Mouse (Mus musculus): Measurements from ENCODE around the gene Kif5c. TPM values are rescaled to one million over a fixed set of nuclear protein-coding genes. Genes with fewer than 3 reads are reported as not detected.

Gene Kif5c
- total RNA-seq, 2 experiments from 2014 or later: 0.10 to 0.20 TPM

DNA sequence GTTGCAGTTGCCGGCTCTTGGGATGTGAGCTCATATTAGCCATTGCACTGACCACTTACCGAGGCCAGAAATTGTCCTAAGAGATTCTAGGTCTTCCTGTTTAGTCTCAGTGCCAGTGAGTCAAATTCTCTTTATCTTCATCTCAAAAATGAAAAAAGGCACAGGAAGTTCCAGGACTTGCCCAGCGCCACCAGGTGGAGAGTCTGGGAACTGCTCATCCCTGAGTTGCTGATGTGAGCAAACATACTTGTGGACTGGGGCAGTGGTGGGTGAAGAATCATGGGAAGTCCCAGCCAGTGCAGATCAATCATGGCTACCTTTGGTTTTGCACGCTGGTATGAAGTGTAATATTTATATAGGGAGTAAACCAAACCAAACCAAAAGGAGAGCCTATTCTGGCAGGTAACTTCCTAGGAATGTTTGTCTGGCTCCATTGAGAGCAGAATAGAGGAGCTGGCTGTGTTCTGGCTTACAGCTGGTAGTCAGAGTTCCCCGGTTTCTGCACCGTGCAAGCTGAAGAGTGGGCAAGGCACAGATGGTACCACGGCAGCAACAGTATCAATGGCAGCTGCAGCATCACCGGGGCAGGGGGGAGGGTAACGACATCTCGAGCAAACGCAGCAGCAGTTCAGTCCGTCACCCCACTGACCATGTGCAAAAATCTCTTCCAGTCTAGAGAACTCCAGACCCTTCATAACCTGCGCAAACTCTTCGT is 129.7 kb downstream of the Kif5c start:
- DNase-seq: no peak
- Histone ChIP-seq H3K27ac (no peak overlapping the region), H3K4me3 (no peak overlapping the region)
- peak; percentile 59 for TF ChIP-seq CTCF (IDR thresholded peaks at IDR 0.05)
- intact Hi-C loops (cut with DNase I): no loop called here

DNA sequence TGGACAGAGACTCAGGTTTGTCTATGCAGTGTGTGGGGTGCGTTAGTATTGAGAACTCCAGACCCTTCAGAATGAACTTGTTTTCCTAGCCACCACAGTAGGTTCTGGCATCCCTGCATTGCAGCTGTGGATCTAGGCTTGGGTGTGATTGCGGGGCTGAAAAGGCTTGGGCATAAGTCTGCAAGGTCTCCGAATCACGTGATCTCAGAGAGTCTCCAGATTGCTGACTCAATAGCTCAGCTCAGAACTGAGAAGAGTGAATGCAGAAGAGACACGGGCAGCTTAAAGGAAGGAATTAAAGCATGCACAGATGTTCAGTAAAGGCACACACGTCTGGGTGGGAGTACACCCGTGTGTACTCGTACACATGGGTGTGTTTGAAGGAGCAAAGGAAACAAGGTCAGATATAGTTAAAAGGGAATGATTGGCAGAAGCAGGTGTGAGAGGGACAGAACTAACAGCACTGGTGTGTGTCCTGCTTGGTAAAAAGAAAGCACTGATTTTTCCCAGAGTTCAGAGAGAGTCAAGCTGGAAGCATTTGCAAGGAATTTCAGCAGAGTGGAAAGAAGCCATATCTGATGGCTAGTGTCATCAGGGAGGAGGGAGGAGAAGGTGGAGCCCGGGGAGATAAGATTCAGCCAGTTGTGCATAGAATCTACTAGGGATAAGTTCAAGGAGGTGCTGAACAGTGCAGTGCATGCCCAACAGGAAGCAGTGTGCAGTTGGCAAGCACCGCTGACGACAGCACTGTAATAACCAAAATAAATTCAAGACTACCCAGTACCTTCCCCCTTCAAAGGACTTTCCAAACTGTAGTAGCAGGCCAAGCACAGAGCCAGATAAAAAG is 130.9 kb downstream of the Kif5c start:
- no peak for DNase-seq
- Histone ChIP-seq H3K27ac (peak overlapping the region; percentile 40; the same call in 1 of the 2 replicates), H3K4me3 (peak overlapping the region; percentile 47)
- no peak for TF ChIP-seq CTCF (IDR thresholded peaks at IDR 0.05)
- intact Hi-C loops (cut with DNase I): no loop called here

DNA sequence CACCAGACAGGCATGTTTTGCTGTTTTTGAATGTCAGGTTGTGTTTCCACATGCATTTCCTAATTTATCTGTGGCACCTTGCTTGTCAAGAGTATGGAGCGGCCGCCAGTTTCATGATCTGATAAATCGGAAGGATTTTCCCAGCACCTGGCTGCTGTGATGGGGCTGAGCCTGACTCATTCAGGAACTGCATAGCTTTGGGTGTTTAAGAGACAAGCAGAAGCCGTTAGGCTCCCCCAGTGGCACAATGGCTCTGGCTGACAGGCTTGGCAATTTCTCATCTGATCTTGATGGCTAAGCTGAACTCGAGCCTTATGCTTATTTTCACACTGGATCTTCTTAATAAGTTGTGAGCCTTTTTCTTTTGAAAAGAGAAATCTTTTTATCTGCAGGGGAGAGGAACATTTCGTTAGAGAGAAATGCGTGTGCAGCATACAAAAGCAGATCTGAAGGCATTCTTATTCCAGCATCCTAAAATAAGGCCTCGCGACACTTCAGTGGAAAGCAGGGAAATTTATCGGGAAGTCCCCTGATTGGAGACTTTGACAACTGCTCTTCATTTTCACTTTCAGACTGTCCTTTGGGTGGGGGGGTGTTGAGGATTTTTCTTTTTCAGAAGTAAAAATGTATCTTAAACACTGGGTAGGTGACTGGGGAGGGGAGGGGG is 132.6 kb downstream of the Kif5c start:
- no peak overlapping the region for H3K4me3 ChIP-seq
- no peak overlapping the region for H3K27ac ChIP-seq
- intact Hi-C loops (cut with DNase I): no loop called here
- no peak for TF ChIP-seq CTCF (IDR thresholded peaks at IDR 0.05)
- DNase-seq: no peak

DNA sequence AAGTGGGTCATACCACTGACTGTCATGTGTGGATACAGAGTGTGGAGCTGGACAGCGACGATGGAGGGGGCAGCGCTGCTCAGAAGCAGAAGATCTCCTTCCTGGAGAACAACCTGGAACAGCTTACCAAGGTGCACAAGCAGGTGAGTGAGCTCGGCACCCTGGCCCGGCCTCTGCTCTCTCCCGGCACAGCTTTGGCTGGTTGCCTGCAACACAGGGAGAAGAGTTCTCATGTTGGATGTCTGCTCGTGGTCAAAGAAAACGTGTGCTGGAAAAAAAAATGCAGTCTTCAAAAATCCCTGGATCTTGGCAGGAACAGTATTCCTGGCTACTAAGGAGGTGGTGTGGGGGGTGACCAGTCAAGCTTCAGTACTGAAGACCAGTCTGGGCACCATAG is 133.1 kb downstream of the Kif5c start:
- no peak for TF ChIP-seq CTCF (IDR thresholded peaks at IDR 0.05)
- intact Hi-C loops (cut with DNase I): no loop called here
- Histone ChIP-seq H3K27ac (no peak overlapping the region), H3K4me3 (no peak overlapping the region)
- DNase-seq: no peak

DNA sequence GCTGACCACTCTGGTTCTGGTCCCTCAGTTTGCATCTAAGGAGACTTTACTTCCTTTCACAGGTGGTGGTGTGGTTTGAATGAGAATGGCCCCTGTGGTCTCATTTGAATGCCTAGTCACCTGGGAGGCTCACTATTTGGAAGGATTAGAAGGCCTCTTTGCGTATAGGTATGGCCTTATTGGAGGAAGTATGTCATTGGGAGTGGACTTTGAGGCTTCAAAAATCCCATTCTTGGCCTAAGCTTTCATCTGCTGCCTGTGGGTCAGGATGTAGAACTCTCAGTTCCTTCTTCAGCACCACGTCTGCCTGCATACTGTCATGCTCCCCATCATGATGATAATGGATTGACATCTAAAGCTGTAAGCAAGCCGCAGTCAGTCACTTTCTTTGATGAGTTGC is 134.0 kb downstream of the Kif5c start:
- no peak for DNase-seq
- intact Hi-C loops (cut with DNase I): no loop called here
- Histone ChIP-seq H3K4me3 (no peak overlapping the region), H3K27ac (no peak overlapping the region)
- no peak for TF ChIP-seq CTCF (IDR thresholded peaks at IDR 0.05)

DNA sequence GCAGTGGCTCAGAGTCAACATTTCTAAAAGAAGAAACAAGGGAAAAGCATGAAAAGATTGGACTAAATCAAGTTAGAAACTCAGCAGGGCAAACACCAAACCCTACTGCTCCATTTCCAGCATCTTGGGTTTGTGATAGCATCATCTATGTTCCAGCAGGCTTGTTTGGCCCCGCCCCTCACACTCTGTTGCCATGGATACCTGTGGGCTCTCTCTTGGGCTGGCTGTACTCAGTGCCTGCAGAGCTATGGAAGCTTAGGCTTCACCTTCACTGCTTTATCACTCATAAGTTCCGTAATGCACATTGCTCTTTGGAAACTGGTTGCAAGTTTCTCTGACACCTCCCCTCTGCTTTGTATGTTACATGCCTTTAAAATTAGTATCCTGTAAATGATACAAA is 136.0 kb downstream of the Kif5c start:
- no peak overlapping the region for H3K4me3 ChIP-seq
- intact Hi-C loops (cut with DNase I): no loop called here
- DNase-seq: no peak
- H3K27ac ChIP-seq: no peak overlapping the region
- TF ChIP-seq CTCF (IDR thresholded peaks at IDR 0.05): no peak

DNA sequence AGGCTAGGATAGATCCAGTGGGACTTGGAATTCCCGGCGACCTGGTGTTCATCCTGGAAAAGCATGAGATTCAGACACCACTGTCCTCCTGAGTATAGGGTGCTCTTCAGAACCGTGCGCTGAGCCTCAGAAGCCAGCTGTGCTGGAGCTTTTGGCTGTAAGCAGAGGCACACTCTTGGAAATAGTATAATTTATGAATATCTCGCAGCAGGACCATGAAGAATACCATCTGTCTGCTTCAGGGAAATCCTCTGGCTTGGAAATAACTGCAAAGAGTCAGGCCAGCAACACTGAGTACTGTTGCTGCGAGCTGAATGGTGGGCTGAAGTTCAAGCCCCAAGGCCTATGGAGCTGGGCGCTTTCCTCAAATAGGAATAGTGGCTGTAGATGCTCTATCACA is 138.5 kb downstream of the Kif5c start:
- no peak overlapping the region for H3K4me3 ChIP-seq
- no peak overlapping the region for H3K27ac ChIP-seq
- DNase-seq: no peak
- TF ChIP-seq CTCF (IDR thresholded peaks at IDR 0.05): no peak
- intact Hi-C loops (cut with DNase I): no loop called here

DNA sequence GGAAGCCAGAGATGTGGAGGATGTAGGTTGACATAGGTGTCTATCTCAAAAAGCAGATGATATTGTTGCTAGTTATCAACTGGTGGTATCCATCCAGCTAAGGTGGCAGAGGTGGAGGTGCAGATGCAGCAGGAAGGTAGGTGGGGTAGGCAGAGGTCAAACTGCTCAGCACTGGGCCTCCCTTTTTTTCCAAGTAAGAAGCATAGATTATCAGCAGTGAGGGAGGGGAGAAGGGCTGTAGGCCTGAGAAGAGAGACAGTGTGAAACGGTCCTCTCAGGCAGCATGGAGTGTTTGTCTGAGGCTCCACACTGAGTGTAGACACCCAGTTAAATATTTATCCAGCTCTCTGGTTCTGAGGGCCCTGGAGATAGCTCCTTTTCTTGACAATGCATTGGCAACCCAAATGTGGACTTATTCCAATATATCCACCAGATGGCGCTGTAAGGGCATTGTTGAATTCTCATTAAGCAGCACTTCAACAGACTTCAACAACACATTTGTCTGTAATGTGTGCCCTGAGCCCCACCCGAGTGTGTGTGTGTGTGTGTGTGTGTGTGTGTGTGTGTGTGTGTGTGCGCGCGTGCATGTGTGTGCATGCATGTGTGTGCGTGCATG is 145.3 kb downstream of the Kif5c start:
- Histone ChIP-seq H3K4me3 (no peak overlapping the region), H3K27ac (no peak overlapping the region)
- intact Hi-C loops (cut with DNase I): loop anchor here (1.0 kb wide), 1 partner anchor 508 kb away; no protein-coding TSS in a partner anchor
- no peak for DNase-seq
- TF ChIP-seq CTCF (IDR thresholded peaks at IDR 0.05): peak; percentile 67

DNA sequence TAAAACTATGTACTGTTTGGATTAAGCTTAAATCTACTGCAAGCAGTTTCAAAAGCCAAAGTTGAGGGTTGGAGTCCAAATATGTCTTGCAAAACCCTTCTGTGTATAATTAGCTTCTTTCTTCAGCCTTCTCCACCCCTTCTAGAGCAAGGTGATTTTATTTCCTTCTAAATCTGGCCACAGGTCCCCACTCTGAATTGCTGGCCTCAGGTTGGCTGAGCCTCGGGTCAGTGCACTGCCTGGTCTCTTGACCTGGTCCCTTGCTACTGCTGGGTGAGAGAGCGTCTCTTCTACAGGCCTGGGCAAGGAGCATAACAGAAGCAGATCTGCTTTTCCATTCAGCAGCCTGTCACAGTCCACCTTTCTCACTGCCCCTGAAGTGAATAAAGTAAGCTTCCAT is 149.8 kb downstream of the Kif5c start:
- intact Hi-C loops (cut with DNase I): loop anchor here (5.0 kb wide), 1 partner anchor 518 kb away; no protein-coding TSS in a partner anchor

DNA sequence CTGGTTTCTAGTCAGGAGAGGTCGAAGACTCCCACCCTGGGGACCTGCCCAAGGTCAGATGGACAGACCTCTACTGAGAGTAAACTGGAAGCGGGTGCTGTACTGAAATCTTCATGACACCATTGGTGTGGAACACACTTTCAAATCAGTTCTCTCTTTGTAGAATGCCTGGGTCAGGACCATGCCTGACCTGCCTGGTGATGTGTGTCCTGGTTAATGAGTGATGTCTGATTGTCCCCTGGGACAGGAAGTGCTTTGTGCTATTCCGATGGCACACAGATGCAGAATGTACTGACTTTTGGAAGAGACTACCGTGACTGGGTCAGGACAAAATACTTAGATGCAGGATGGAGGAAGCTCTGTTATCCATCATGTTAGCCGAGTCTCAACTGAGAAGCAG is 151.3 kb downstream of the Kif5c start:
- no peak overlapping the region for H3K27ac ChIP-seq
- no peak for DNase-seq
- H3K4me3 ChIP-seq: no peak overlapping the region
- intact Hi-C loops (cut with DNase I): no loop called here
- no peak for TF ChIP-seq CTCF (IDR thresholded peaks at IDR 0.05)

More for the DNA sequence above, 149.8 kb downstream of the Kif5c start:
- no peak overlapping the region for H3K4me3 ChIP-seq
- no peak overlapping the region for H3K27ac ChIP-seq
- no peak for DNase-seq
- TF ChIP-seq CTCF (IDR thresholded peaks at IDR 0.05): no peak

DNA sequence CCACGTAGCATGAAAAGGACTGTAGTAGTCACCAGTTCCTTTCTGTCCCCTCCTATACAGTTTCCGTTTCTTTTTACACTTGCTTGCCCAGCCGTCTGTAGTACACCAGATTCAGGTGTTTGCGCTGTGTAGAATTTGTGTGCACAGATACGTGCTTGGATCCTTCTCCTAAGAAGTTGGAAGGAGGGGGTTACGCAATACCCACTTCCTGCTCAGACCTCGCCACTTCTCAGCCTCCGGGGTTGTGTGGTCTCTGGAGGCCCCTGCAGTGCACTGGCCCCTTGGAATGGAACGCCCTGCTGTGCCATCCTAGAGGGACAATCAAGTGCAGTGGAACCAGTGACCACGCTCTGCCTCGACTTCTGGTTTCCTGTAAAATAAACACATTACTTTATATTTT is 152.1 kb downstream of the Kif5c start:
- DNase-seq: no peak
- TF ChIP-seq CTCF (IDR thresholded peaks at IDR 0.05): no peak
- Histone ChIP-seq H3K4me3 (no peak overlapping the region), H3K27ac (no peak overlapping the region)
- intact Hi-C loops (cut with DNase I): no loop called here

DNA sequence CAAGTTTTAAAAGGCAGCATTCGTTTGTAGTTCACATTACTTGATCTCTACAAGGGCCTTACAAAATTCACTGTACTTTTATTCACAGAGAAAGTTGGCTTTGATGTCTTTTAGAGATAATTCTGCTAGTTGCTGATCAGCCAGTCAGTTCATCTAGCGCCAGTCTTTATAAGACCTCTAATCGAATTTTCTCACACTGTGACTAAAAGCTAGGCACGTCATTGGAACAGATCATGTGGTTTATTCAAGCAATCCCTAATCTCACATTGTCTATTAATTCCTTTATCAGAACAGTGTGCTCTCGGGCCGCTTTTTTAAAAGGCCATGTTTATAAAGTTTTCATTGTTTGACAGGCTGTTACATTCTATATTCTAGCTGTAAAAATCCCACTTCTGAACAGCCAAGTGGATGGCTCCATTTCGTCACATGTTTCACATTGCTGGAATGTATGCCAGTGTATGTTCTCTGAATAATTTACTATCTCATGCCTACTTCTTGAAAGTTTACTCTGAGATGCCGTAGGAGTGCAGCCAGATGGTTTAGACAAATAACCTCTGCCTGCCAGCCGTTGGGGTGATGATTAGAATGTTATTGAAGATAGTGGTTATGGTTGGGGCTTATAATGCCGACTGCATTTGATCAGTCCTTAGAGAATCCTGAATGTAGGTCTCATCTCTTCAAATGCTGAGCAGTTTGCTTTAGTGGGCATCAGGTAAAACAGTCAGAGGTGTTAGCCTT is 154.3 kb downstream of the Kif5c start:
- no peak for TF ChIP-seq CTCF (IDR thresholded peaks at IDR 0.05)
- intact Hi-C loops (cut with DNase I): no loop called here
- no peak for DNase-seq

More for the DNA sequence above, 154.3 kb downstream of the Kif5c start:
- no peak overlapping the region for H3K27ac ChIP-seq
- no peak overlapping the region for H3K4me3 ChIP-seq
